Mouse (Mus musculus): ENCODE data around the gene Mpnd. TPM values are rescaled to one million over a fixed set of nuclear protein-coding genes. Genes with fewer than 3 reads are reported as not detected.
A peak's percentile ranks its signal among the peaks of the same experiment; 100 is the strongest.

The Mpnd gene
- polyA plus RNA-seq (2012; rRNA removed) = 142 and 154 TPM in 2 replicates

GRCm38 (mm10) chr17:56005415-56006061 is at the start of gene Mpnd, which contains the start of gene Stap2:
Gene Mpnd, plus strand, starts transcription at chr17:56005711.
Gene Stap2, minus strand, starts transcription at chr17:56005584.
- TF ChIP-seq POLR2A (IDR thresholded peaks at IDR 0.05; ENCODE audit: extremely low read depth, insufficient read depth, low read length) (no peak), CTCF (IDR thresholded peaks at IDR 0.05; ENCODE audit: extremely low read depth, insufficient read depth, low read length) (no peak)
- Histone ChIP-seq H3K27ac (ENCODE audit: insufficient read depth, low read length) (no peak within 1 kb of the TSS), H3K4me3 (ENCODE audit: insufficient read depth, low read length) (peak within 1 kb of the TSS; percentile 14; the same call in 1 of the 2 replicates), H3K4me1 (ENCODE audit: control insufficient read depth, insufficient read depth, low read length) (peaks cover 4% of the 10 kb centered on the region; the same call in 1 of the 2 replicates)

GRCm38 (mm10) chr17:55956129-55956528 is 49.4 kb upstream of the Mpnd start:
- H3K27ac ChIP-seq (ENCODE audit: insufficient read depth, low read length) = no peak overlapping the region
- H3K4me1 ChIP-seq (ENCODE audit: control insufficient read depth, insufficient read depth, low read length) = peaks cover 2% of the 10 kb centered on the region
- H3K4me3 ChIP-seq (ENCODE audit: insufficient read depth, low read length) = peak overlapping the region; percentile 44
- no peak for TF ChIP-seq CTCF (IDR thresholded peaks at IDR 0.05; ENCODE audit: extremely low read depth, insufficient read depth, low read length)
- TF ChIP-seq POLR2A (IDR thresholded peaks at IDR 0.05; ENCODE audit: extremely low read depth, insufficient read depth, low read length) = peak; percentile 61; the same call in 1 of the 2 replicates

- Histone ChIP-seq H3K4me3 (ENCODE audit: insufficient read depth, low read length) (peak overlapping the region; percentile 44), H3K27ac (ENCODE audit: insufficient read depth, low read length) (no peak overlapping the region), H3K4me1 (ENCODE audit: control insufficient read depth, insufficient read depth, low read length) (peaks cover 2% of the 10 kb centered on the region)
- TF ChIP-seq CTCF (IDR thresholded peaks at IDR 0.05; ENCODE audit: extremely low read depth, insufficient read depth, low read length) = no peak
- TF ChIP-seq POLR2A (IDR thresholded peaks at IDR 0.05; ENCODE audit: extremely low read depth, insufficient read depth, low read length) = no peak
Observed at GRCm38 (mm10) chr17:55956591-55956990, 48.9 kb upstream of the Mpnd start.

GRCm38 (mm10) chr17:55957168-55957567 is 48.3 kb upstream of the Mpnd start:
- TF ChIP-seq POLR2A (IDR thresholded peaks at IDR 0.05; ENCODE audit: extremely low read depth, insufficient read depth, low read length) (no peak), CTCF (IDR thresholded peaks at IDR 0.05; ENCODE audit: extremely low read depth, insufficient read depth, low read length) (peak; percentile 72)
- peaks cover 2% of the 10 kb centered on the region for H3K4me1 ChIP-seq (ENCODE audit: control insufficient read depth, insufficient read depth, low read length)
- H3K4me3 ChIP-seq (ENCODE audit: insufficient read depth, low read length) = no peak overlapping the region
- 0 out of 2 replicates have a peak overlapping the region, but pooled peaks have one; percentile 14 for H3K27ac ChIP-seq (ENCODE audit: insufficient read depth, low read length)

GRCm38 (mm10) chr17:55957726-55958583 is 47.6 kb upstream of the Mpnd start:
- Histone ChIP-seq H3K4me3 (ENCODE audit: insufficient read depth, low read length) (0 out of 2 replicates have a peak overlapping the region, but pooled peaks have one; percentile 37), H3K27ac (ENCODE audit: insufficient read depth, low read length) (no peak overlapping the region), H3K4me1 (ENCODE audit: control insufficient read depth, insufficient read depth, low read length) (peaks cover 2% of the 10 kb centered on the region)
- no peak for TF ChIP-seq POLR2A (IDR thresholded peaks at IDR 0.05; ENCODE audit: extremely low read depth, insufficient read depth, low read length)
- no peak for TF ChIP-seq CTCF (IDR thresholded peaks at IDR 0.05; ENCODE audit: extremely low read depth, insufficient read depth, low read length)

GRCm38 (mm10) chr17:55958584-55958886 is 47.0 kb upstream of the Mpnd start:
- H3K27ac ChIP-seq (ENCODE audit: insufficient read depth, low read length) = no peak overlapping the region
- H3K4me1 ChIP-seq (ENCODE audit: control insufficient read depth, insufficient read depth, low read length) = peaks cover 2% of the 10 kb centered on the region
- TF ChIP-seq CTCF (IDR thresholded peaks at IDR 0.05; ENCODE audit: extremely low read depth, insufficient read depth, low read length) = no peak
- no peak for TF ChIP-seq POLR2A (IDR thresholded peaks at IDR 0.05; ENCODE audit: extremely low read depth, insufficient read depth, low read length)
- H3K4me3 ChIP-seq (ENCODE audit: insufficient read depth, low read length) = peak overlapping the region; percentile 37

GRCm38 (mm10) chr17:55958918-55959728 is 46.4 kb upstream of the Mpnd start, which contains the start of gene Yju2:
Gene Yju2, plus strand, starts transcription at chr17:55959099.
- TF ChIP-seq CTCF (IDR thresholded peaks at IDR 0.05; ENCODE audit: extremely low read depth, insufficient read depth, low read length) (no peak), POLR2A (IDR thresholded peaks at IDR 0.05; ENCODE audit: extremely low read depth, insufficient read depth, low read length) (peak; percentile 69; the same call in 1 of the 2 replicates)
- peak within 1 kb of the TSS; percentile 40 for H3K27ac ChIP-seq (ENCODE audit: insufficient read depth, low read length)
- peak within 1 kb of the TSS; percentile 37 for H3K4me3 ChIP-seq (ENCODE audit: insufficient read depth, low read length)
- H3K4me1 ChIP-seq (ENCODE audit: control insufficient read depth, insufficient read depth, low read length) = peaks cover 2% of the 10 kb centered on the region

- Histone ChIP-seq H3K27ac (ENCODE audit: insufficient read depth, low read length) (no peak overlapping the region), H3K4me3 (ENCODE audit: insufficient read depth, low read length) (peak overlapping the region; percentile 37; the same call in 1 of the 2 replicates), H3K4me1 (ENCODE audit: control insufficient read depth, insufficient read depth, low read length) (peaks cover 2% of the 10 kb centered on the region)
- TF ChIP-seq CTCF (IDR thresholded peaks at IDR 0.05; ENCODE audit: extremely low read depth, insufficient read depth, low read length) (no peak), POLR2A (IDR thresholded peaks at IDR 0.05; ENCODE audit: extremely low read depth, insufficient read depth, low read length) (no peak)
Observed at GRCm38 (mm10) chr17:55959946-55960740, 45.4 kb upstream of the Mpnd start.
